Mouse (Mus musculus) CD8-positive naive resting alpha-beta T cell, adult 2 months (primary cell): ENCODE results near the gene Samd4.

Experiments
- DNase-seq, 2 experiments: peaks; one replicate each; pipeline ENCODE4 v3.0.0; 2022; ENCODE audit warnings: low read depth in 2 of 2, low spot score in 2 of 2

Gene Samd4

DNA sequence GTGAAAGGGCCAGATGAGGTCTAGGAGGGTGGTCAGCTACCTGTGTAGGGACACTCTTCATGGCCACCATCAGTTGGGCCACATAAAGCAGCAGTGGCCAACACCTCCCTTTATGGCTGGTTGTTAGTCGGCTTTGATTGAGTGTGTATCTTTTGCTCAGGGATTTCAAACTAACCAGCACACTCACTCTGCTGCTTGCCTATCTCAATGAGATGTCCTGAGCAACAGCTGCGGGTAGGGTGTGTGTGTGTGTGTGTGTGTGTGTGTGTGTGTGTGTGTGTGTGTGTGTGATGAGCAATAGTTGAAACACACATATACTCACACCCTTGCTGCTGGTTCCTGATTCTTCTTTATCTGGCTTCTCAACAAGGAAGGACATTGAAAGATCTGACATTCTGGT is 69.6 kb downstream of the Samd4 start:
- DNase-seq: no peak

DNA sequence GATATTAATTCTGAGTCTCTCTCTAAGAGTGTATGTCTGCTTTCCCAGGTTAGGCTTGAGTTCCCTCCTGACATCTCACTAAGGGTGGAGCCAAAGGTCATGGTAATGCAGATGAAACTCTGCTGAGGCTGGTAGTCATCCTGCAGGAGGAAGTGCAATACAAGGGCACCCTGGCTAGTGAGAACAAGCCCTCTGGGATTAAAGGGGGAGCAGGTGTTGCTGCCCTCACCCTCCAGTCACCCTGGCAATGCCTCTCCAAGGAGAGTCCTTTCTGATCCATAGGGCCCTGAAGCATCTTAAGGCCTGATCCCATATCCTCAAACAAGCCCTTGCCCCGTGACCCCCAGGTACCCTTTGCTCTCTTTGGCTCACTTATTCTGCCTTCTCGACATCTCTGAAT is 72.5 kb downstream of the Samd4 start:
- no peak for DNase-seq

DNA sequence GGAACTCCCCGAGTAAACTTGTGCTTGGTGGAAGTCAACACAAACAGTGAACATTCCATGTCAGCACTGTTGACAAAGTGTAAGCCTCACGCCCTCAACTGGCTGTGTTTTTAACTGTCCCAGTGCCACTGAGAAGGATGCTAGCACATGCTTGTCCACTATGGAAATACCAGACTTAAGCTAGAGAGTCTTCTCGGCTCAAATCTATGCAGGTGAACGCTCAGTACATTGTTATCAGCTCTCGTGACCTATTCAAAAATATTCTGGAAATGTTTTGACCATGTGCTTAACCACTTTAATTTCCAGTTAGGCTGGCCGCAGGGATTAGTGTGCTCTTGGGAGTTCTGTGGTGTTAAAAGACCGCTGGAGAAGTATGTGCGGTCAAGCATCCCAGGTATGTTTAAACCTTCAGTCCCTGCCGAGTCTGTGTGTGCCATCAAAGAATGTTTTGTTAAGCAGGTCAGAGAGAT is 73.0 kb downstream of the Samd4 start:
- no peak for DNase-seq

DNA sequence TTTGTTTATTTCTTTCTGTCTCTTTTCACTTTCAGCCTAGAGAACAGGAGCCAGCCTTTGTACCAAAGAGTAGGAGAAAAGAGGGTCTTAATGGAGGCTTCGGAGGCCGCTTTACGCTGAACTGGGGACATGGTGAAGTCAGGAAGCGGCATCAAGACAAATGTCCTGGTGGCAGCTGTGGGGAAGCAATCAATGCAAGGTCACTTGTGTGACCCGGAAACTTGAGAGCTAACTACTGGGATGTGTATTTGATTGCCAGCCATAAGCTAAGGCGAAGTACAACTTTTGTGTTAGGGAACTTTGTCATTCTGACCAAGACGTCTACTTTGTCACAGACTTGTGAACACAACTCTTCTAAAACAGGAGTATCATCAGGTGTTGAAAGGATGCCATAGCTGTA is 73.5 kb downstream of the Samd4 start:
- DNase-seq: no peak

DNA sequence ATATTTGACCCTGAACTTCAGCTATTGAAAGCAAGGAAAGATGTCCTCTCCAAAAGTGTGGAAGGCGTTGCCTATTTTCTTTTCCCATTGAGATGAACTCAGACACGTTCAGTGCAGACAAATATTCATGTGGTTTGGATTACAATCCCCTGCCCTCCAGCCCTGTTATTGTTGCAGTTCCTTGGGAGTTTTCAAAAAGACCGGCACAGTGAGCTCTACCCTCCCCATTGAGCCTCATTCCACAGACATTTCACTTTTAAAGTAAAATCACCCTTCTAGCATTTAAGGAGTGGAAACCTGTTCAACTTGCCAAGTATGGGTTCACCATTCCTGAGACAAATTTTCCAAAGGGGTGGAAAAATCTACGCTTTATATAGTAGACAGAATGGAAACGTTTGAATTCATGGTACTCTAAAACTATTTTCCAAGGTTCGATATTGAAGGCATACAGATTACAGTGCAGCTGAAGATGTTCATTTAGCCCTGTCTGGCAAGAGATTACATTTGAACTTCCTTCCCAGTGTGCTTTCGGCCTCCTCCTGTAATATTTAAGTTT is 76.6 kb downstream of the Samd4 start:
- DNase-seq: no peak

DNA sequence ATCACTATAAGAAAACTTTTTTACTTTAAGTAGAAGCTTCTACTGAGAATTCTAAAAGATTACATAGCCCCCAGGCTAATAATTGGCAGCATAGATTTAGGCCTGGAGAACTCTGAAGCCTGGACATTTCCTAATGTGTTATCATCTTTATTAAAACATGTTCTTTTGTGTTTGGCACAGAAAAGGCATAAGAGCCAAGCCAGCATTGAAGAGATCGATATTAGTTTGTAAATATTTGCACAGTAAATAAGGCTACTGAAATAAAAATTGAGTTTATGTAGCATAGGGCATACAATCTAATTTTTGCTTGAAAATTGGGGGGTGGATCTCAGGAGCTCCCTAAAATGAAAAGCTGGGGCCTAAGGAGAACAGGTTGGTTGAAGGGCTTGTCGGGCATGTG is 77.2 kb downstream of the Samd4 start:
- DNase-seq: no peak

DNA sequence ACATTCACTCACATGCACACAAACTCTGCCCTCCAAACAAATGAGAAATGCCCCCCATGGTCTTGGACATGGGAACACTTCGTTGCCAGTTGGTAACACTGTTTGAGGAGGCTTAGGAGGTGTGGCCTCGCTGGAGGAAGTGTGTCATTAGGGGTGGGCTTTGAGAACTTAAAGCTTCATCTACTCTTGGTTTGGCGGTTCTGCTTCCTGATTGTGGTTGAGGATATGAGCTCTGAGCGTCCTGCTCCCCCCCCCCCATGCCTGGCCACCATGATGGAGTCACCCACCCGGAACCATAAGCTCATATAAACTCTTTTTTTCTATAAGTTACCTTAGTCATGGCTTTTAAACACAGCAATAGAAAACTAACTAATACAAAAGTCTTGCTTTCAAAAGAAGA is 80.2 kb downstream of the Samd4 start:
- DNase-seq: no peak

DNA sequence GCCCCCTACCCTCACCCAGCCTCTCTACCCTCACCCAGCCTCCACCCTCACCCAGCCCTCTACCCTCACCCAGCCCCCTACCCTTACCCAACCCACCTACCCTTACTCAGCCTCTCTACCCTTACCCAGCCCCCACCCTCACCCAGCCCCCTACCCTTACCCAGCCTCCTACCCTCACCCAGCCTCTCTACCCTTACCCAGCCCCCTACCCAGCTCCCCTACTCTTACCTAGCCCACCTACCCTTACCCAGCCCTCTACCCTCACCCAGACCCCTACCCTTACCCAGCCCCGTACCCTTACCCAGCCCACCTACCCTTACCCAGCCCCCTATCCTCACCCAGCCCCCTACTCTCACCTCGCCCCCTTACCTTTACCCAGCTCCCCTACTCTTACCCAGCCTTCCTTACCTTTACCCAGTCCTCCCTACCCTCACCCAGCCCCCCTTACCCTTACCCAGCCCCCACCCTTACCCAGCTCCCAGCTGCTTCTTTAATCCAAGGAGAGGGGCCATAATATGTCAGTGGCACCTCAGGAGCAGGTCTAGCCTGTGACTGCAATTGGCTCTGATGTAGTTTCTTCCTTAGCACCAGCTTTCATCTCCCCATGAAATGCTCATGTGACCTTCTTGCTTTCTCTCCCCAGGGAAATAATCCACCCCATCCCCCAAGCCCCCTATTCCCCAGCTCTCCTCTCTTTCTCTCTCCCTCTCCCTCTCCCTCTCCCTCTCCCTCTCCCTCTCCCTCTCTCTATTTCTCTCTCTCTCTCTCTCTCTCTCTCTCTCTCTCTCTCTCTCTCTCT is 81.6 kb downstream of the Samd4 start:
- no peak for DNase-seq

DNA sequence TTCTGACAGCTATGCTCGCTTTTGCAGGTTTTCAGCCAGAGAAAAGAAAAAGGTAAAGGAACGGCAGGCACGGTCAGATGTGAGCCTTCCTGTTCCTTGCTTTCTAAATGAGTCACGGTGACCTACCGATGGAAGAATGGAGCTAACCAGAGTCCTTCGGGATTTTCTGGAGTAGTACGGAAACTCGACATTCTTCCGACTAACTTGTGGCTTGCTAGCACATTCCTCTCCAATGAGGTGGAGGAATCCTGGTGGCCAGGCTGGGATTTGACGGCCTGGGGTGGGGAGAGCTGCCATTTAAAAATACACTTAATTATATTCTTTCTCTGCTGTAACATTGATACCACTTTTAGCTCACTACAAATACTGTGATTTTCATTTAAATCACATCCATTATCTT is 83.6 kb downstream of the Samd4 start:
- DNase-seq: no peak

DNA sequence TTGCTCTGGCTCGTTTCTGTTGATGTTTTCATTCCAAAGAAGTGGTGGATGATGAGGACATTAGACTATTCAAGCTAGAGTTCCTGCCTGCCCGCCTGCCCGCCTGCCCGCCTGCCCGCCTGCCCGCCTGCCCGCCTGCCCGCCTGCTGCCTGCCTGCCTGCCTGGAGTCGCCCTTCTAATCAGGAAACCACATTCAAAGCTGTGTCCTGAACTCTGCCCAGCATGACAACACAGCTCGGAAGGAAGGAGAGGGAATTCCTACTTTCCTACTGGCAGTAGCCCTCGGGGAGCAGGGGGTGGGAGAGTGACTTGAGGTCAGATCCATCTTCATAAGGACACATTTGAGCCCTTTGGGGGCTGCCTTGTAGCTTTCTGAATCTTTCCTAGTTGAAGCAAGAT is 85.4 kb downstream of the Samd4 start:
- no peak for DNase-seq

DNA sequence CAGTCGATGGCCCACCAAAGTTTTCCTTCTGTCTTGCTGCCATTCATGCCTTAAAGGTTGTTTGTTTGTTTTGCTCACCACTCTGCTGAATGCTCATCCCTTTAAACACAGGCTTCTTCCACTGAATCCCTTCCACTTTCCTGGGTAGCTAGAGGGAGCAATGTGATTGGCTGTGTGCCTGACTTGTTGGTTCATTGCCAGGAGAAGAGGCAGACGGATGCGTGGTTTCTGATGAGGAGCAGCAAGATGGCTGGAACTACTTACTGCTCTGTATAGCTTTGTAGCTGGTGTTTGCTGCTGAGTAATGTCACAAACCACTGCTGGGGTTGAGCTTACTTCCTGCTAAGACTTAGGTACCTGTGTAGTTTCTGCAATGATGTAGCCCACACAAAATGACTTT is 88.0 kb downstream of the Samd4 start:
- DNase-seq: no peak

DNA sequence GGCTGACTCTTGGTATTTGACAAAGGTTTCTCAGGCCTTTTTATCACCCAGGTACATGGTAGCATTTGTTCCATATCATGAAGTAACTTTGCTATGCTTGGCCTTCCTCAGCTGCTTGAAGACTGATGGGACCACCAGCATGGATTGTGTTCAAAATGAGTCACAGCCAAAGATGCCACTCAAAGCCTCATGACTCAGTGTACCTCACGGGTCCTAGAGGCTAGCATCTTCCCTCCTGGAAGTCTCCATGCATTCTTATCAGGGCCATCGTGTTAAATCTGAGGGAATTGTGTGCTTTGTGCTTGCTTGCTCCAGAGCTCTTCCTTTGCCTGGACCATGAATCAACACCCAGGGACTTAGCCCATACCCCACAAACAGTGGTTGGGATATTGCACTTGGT is 89.1 kb downstream of the Samd4 start:
- DNase-seq: no peak

DNA sequence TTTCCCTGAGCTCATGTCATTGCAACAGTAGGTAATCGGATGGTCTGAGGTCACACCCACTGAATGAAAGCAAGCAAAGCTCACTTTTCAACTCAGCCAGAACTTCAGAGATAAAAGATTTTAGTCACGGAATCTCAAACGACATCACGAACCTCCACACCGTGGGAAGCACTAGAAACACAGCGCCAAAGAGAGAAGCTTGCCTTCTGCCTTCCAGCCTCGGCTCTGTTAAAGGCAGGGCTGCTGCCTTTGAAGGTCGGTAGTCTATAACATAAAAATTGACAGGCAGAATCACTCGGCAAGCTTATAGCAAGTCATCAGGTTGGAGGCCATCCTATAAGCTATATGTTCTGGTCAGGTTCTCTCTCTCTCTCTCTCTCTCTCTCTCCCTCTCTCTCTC is 92.2 kb downstream of the Samd4 start:
- no peak for DNase-seq

DNA sequence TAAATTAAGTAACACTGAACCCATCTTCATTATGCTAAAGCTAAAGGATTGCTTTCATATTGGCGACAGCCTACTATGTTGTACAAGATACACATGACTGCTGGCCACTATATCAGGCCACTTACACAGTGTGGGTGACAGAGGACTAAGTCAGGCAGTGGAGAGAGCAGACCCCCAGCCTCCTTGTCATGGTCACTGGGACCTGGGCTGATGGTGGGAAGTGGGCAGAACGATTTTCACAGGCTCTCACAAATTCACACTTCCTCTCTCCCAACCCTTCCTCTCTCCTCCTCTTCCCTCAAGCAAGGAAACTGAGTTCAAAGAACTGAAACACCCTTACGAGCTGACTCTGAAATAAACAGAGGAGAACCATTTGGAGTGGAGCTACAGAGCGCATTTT is 93.3 kb downstream of the Samd4 start:
- DNase-seq: no peak

DNA sequence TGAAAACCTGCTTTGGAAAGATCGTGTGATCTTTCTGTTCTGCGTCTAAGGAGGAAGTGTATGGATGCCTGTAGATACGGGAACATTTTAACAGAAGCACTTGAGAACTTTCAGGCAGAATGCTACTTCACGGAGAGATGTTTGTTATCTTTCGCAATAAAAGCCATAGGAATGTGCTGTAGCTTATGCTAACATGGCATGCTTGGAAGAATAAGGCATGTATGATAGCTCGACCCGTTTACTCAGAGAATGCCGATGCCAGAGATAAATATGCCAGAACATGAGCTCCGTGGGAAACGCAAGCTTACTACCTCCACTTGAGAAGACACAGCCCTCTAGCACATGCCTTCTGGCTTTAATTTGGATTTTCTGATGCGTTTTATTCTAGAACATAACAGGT is 94.1 kb downstream of the Samd4 start:
- no peak for DNase-seq

DNA sequence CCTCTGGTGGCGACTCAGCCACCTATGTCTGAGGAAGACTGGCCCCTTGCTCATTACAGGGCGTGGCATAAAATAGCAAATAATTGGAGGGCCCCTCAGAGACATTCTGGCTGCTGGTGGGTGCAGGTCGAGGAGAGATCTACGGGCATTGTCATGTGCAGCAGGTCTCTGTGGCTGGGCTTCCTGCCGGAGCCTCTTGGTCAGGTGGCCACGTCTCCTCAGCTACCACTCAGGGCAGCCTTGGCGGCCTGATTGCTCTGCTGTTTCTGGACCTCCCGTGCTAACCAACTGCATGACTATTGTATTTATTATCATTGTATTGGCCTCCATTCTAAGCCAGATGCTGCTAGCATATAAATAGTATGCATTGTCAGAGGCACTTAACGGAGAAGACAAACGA is 95.0 kb downstream of the Samd4 start:
- DNase-seq: no peak

DNA sequence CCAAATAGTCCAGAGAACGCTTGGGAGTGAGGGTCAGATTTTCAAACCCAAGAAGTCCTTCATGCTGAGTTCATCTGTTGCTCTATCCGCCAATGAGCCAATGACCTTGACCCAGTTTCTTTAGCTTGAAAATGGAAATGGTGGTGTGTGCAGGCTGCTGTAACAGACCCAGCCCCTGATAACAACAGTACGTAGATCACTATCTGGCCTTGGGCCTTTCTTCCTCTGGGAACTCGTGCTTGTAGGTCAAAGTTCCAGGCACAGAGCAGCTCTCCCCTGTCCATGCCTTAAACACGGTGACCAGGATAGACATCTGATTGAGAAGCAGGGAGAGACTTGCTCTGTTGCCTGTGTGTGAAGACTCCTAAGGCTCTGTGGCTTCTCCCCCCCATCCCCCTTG is 96.5 kb downstream of the Samd4 start:
- no peak for DNase-seq

DNA sequence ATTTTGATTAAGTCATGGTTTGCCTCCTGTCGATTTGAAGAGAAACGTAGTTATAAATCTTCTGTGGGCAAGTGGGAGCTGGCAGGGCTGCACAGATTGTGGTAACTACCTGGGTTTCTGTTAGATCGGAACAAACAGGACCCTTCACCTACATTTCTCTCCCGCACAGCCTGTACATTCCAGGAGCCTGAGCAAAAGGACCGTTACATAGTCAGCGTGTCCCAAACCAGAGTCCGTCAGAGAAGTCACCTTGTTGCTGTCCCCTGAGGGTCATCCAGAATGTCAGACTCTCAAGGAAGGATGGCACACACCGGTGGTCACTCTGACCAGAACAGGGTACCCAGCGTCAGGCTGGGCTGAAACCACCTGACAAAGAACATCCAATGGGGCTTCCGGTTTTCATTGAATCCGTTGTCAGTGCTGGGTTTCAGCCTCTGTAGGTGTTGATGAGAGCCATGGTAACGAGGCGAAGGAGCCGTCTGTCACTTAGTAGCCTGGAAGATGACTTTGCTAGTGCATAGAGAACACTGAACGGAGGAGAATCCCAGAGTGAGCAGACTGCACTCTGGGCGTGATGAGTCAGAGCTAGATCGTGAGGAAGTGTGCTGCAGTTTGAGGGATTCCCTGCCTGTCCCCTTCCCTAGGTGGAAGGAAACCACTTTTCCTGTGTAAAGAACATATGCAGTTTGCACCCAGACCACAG is 98.2 kb downstream of the Samd4 start:
- no peak for DNase-seq

DNA sequence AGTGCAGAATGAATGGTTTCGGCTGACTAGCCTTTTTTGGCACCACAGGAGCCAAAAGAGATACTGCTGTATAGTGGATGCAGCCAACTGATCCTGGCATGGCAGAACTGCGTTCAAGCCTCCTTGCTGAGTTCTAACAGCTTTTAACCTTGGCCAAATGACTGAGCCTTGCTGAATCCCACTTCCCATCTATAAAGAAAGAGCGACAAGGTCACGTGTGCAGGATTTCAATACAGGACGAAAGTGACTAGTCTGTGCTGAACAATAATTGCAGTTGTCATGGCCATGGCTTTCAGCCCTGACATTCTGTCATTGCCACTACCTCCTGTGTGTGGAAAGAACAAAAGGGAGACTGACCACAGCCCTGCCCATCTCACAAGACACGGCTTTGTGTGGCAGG is 99.5 kb downstream of the Samd4 start:
- no peak for DNase-seq

DNA sequence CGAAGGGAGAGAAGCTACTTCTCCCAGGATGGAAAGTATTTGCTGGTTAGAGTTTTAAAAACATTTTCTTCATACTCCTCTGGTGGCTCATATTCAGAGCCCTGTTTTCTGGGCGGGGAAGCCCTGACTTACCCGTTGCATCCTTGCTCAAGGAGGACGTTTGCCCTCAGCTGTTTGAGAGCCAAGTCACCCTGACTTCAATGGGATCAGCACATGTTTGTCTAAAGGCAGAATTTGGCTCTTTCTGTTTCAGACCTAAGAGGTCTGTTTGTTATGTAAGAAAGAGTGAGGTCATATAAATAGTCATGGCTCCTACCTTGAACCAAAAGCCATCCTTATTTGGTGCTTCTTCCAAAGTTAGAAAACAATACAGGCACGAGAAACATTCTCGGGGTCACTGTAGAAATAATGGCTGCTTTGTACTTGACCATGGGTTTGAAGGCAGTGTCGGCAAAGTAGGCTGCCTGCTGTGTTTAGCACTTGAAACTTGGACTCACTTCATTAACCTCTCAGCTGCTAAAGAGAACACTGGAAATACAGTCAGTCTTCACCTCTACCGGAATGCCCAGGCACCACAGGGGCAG is 102.0 kb downstream of the Samd4 start:
- no peak for DNase-seq

DNA sequence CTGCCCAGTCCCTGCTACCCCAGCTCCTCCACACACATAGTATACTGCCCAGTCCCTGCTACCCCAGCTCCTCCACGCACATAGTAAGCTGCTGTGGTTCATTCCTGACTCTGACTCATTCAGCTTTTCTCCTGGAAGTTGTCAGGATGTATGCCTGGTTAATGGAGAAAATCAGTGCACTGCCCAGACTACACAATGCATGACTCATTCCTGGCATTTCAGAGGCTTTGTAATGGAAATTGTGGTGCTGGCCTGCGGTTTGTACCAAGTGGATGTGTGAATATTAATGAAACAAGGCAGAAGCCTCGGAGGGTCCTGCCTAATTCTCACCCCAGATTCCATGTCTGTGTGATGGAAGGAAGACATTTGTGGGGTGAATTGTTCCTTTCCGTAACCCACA is 107.0 kb downstream of the Samd4 start:
- DNase-seq: no peak

DNA sequence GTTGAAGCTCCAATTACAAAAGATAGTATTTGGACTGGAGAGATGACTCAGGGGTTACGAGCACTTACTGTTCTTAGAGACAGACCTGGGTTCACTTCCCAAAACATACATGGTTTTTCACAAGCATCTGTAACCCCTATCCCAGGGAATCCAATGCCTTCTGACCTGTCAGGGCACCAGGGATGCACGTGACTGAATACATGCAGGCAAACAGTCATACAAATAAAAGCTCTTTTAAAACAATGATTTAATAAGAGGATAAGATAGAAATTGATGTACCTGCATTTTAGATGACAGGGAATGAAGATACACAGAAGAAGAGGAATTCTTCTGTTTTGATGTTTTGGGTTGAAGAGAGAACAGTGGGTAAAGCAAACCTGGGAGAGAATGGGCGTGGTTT is 107.8 kb downstream of the Samd4 start:
- no peak for DNase-seq
